Mouse (Mus musculus): Measurements from ENCODE around the gene Klf2. TPM values are rescaled to one million over a fixed set of nuclear protein-coding genes. Genes with fewer than 3 reads are reported as not detected.
A peak's percentile ranks its signal among the peaks of the same experiment; 100 is the strongest.

Gene Klf2
- 10 to 100 TPM; 10.9 to 16.5 (median 13.2) TPM for total RNA-seq (2022)

- DNase-seq (ENCODE audit: low spot score in 2 of 2), result peak; percentile 54 to 85
These were observed at the start of gene Klf2 for GRCm38 (mm10) chr8:72318801-72319322. Klf2 (plus strand) TSS chr8:72319033.

DNA sequence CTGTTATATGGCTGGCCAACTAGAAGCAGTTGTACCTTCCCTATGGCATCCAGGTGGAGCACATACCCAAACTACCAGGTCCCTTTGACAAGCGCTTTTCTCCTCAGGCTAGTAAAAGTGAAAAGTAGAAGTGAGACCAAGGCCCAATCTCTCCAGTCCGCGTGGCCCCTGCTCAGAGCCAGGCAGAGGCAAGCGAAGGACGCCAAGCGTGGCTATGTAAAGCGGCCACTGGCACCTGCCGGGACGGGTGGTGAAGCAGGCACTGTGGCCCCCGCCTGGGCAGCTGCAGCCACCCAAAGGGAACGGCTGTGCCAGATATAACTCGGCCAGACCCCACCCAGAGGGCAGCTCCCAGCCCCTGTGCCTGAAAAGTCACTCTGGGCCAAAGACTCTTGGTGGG lies 48.2 kb upstream of the Klf2 start:
- DNase-seq (ENCODE audit: low spot score in 2 of 2), result no peak

- no peak for DNase-seq (ENCODE audit: low spot score in 2 of 2)
These were observed 47.7 kb upstream of the Klf2 start for GRCm38 (mm10) chr8:72271051-72271660.

- DNase-seq (ENCODE audit: low spot score in 2 of 2), result no peak
These were observed 47.1 kb upstream of the Klf2 start for GRCm38 (mm10) chr8:72271691-72272090.

GRCm38 (mm10) chr8:72272361-72272760 lies 46.5 kb upstream of the Klf2 start:
- no peak for DNase-seq (ENCODE audit: low spot score in 2 of 2)

GRCm38 (mm10) chr8:72273111-72273770 lies 45.6 kb upstream of the Klf2 start:
- no peak for DNase-seq (ENCODE audit: low spot score in 2 of 2)

- no peak for DNase-seq (ENCODE audit: low spot score in 2 of 2)
These were observed 45.0 kb upstream of the Klf2 start for GRCm38 (mm10) chr8:72273807-72274206.

- DNase-seq (ENCODE audit: low spot score in 2 of 2), result no peak
These were observed 41.6 kb upstream of the Klf2 start for GRCm38 (mm10) chr8:72277244-72277643.

- DNase-seq (ENCODE audit: low spot score in 2 of 2), result no peak
These were observed 39.7 kb upstream of the Klf2 start for GRCm38 (mm10) chr8:72279151-72279550.

DNA sequence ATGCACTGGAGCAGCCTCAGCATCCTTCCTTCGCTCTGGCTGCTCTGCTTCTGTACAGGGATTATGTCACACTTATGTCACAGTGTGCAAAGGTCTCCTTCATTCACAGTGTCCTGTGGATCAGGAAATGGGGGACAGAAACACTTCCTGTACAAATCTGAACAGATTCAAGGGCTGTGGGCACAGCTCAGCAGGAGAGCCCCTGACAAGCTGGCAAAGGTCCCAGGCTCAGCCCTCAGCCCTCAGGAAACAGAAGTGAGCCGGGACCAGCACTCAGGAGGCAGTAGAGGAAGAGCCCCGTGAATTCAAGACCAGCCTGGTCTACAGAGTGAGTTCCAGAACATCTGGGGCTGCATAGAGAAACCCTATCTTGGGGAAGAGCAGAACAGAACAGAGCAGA lies 37.2 kb upstream of the Klf2 start:
- DNase-seq (ENCODE audit: low spot score in 2 of 2), result no peak

GRCm38 (mm10) chr8:72285285-72285684 lies 33.5 kb upstream of the Klf2 start:
- no peak for DNase-seq (ENCODE audit: low spot score in 2 of 2)

GRCm38 (mm10) chr8:72289051-72289450 lies 29.8 kb upstream of the Klf2 start:
- no peak for DNase-seq (ENCODE audit: low spot score in 2 of 2)

- no peak for DNase-seq (ENCODE audit: low spot score in 2 of 2)
These were observed 27.7 kb upstream of the Klf2 start for GRCm38 (mm10) chr8:72291104-72291503.

DNA sequence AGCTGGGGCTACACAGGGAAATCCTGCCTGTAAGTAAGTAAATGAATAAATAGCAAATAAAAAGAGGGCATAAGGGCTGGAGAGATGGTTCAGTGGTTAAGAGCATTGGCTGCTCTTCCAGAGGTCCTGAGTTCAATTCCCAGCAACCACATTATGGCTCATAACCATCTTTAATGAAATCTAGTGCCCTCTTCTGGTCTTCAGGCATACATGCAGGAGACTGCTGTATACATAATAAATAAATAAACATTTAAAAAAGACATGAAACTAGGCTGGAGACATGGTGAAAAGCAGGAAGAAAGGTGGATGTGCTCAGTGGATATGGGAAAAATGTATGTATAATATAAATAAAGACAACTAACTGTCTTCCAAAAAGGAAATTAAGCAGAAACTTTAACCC lies 25.5 kb upstream of the Klf2 start:
- DNase-seq (ENCODE audit: low spot score in 2 of 2), result no peak

GRCm38 (mm10) chr8:72295125-72295524 lies 23.7 kb upstream of the Klf2 start:
- no peak for DNase-seq (ENCODE audit: low spot score in 2 of 2)

- peak; percentile 32 to 54 for DNase-seq (ENCODE audit: low spot score in 2 of 2)
These were observed 23.2 kb upstream of the Klf2 start for GRCm38 (mm10) chr8:72295679-72296078.

DNA sequence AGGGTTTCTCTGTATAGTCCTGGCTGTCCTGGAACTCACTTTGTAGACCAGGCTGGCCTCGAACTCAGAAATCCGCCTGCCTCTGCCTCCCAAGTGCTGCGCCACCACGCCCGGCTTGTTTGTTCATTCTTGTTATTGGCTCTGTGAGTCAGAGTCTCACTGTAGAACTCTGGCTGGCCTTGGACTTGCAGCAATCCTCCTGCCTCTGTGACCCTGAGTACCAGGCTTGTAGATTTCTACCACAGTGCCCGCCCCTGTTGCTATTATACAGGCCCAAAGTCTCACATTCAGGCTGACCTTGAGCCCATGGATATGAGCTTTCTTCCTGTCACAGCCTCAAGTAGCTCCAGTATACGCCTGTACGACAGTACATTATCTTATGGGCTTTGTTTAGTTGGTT lies 22.3 kb upstream of the Klf2 start:
- no peak for DNase-seq (ENCODE audit: low spot score in 2 of 2)

GRCm38 (mm10) chr8:72298928-72299327 lies 19.9 kb upstream of the Klf2 start:
- DNase-seq (ENCODE audit: low spot score in 2 of 2), result no peak

GRCm38 (mm10) chr8:72300654-72301400 lies 18.0 kb upstream of the Klf2 start:
- DNase-seq (ENCODE audit: low spot score in 2 of 2), result no peak

DNA sequence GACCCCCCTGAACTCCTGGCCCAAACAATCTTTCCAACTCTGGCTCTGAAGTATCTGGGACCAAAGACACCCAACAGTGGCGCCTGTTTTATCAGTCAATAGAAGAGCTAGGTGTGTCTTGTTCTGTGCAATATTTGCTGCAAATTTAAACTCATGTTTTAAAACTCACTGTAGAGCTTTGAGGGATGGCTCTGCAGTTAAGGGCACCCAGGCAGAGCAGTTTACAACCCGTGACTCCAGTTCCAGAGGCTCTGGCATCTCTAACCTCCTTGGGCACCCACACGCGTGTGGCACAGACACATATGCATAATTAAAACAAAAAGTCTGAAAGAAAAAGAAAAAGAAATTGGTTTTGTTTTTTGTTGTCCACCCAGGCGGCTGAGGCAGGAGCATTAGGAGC lies 17.3 kb upstream of the Klf2 start:
- DNase-seq (ENCODE audit: low spot score in 2 of 2), result no peak

GRCm38 (mm10) chr8:72302986-72303612 lies 15.7 kb upstream of the Klf2 start:
- DNase-seq (ENCODE audit: low spot score in 2 of 2), result no peak

DNA sequence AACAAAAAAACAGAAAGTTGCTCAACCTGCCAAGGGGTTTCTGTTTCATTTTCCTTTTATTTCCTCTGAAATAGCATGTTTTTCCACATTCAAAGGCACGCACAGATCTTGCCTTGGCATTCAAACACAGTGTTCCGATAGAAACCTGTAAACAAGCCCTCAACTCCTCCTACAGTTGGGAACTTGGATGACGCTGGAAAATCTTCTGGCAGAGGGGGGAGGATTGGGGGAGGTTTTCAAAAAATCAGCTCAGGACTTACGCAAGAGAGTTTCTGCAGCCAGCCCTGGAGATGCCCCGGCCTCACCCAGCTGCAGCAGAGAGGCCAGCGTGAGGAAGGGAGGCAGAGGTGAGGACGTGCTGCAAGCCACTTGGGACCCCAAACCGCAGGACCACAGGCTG lies 15.2 kb upstream of the Klf2 start:
- no peak for DNase-seq (ENCODE audit: low spot score in 2 of 2)
